Mouse (Mus musculus) forebrain, embryonic 15.5 days (tissue): ENCODE measurements around the gene Mdc1. TPM values are rescaled to one million over a fixed set of nuclear protein-coding genes. Genes with fewer than 3 reads are reported as not detected.
A peak's percentile ranks its signal among the peaks of the same experiment; 100 is the strongest.

Experiments used
- ATAC-seq: fragments of 200-750 bp; cut with Nextera tagmentation; replicated peaks from 2 replicates; pipeline ENCODE4 v1.8.0; 2017; ENCODE audit warnings: mild to moderate bottlenecking, moderate TSS enrichment, moderate library complexity
- H3K27ac ChIP-seq: fragments of 300-500 bp; sonication (generic); replicated peaks from 2 replicates; pipeline ENCODE4 v1.5.1; 2015; ENCODE audit warnings: mild to moderate bottlenecking, inconsistent platforms
- H3K27me3 ChIP-seq: fragments of 300-500 bp; sonication (generic); 2 replicates; pipeline ENCODE4 v1.6.1; 2015; ENCODE audit warnings: inconsistent platforms
- H3K36me3 ChIP-seq: fragments of 300-500 bp; sonication (generic); 2 replicates; pipeline ENCODE4 v1.6.1; 2015; ENCODE audit warnings: mild to moderate bottlenecking, inconsistent platforms
- H3K4me1 ChIP-seq: fragments of 300-500 bp; sonication (generic); 2 replicates; pipeline ENCODE4 v1.6.1; 2015; ENCODE audit warnings: inconsistent platforms
- H3K4me2 ChIP-seq: fragments of 300-500 bp; sonication (generic); replicated peaks from 2 replicates; pipeline ENCODE4 v1.6.1; 2015; ENCODE audit warnings: mild to moderate bottlenecking, inconsistent platforms
- H3K4me3 ChIP-seq: fragments of 300-500 bp; sonication (generic); 2 replicates; pipeline ENCODE4 v1.5.1; 2015; ENCODE audit warnings: mild to moderate bottlenecking, inconsistent platforms
- H3K9ac ChIP-seq: fragments of 300-500 bp; sonication (generic); replicated peaks from 2 replicates; pipeline ENCODE4 v1.6.1; 2015; ENCODE audit warnings: mild to moderate bottlenecking, inconsistent platforms
- H3K9me3 ChIP-seq: fragments of 300-500 bp; sonication (generic); 2 replicates; pipeline ENCODE4 v1.6.1; 2016; ENCODE audit warnings: inconsistent platforms
- WGBS: fragments of 180-500 bp; shearing (Covaris S2); methylation state at CpG from one replicate; pipeline ENCODE4 v1.1.7; 2015; ENCODE audit warnings: mixed read lengths; 5-methylcytosine and 5-hydroxymethylcytosine counted together
- polyA plus RNA-seq: library from polyadenylated mRNA; unstranded; fragments of >200 nt; fragmentation: Nextera tagmentation; extraction: Ambion mirVana; gene quantifications from 2 replicates; pipeline ENCODE4 v1.2.1, GENCODE M21; 2015

Gene Mdc1
- 11.7 TPM in 2 replicates for polyA plus RNA-seq

DNA sequence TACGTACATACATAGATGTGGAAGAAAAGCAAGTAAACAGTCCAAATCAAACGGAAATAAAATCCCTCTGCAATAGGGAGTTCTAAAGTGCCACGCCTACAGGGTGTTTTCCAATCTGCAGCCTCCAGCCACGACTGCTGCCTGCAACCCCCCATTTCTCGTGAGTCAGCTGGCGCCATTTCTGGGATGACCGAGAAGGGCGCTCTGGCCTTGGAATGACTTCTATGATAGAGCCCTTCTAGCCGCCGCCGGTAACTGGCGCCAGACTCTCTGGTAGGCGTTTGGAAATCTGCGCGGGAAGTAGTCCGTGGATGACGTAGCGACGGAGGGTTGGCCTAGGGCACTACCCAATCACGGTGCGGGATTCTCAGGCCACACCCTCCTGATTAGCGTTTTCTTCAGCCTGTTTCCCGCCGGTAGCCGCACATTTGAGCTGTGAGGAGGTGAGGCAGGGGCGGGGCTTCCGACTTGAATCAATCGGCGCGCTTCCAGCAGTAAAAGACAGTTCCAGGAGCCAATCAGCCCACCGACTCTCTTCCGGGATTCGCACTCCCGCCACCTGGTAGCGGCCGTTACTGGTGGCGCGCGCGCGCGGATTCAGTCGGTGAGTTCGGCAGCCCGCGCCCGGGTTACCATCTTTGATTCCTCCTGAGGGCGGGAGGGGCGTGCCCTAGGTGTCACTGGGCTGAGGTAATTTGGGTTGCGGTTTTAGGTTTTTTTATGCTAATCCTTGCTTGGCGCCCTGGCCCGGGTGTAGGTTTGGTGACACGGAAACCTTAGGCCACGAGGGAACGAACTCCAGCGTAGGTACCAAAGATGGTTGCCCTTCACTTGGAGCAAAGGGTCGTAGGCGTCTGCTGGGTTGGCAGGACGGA is at the start of gene Mdc1:
Gene Mdc1, plus strand, starts transcription at position 440 of the 875 bp plus-strand sequence.
- under 1% methylated on average over 59 of the region's 59 CpGs for WGBS
- ATAC-seq, result peak; percentile 90
- H3K4me1 ChIP-seq, result peaks cover 27% of the 10 kb centered on the region
- H3K4me2 ChIP-seq, result peak within 1 kb of the TSS; percentile 64
- H3K27ac ChIP-seq, result peak within 1 kb of the TSS; percentile 86
- no peaks in the 10 kb centered on the region for H3K9me3 ChIP-seq
- no peaks in the 10 kb centered on the region for H3K27me3 ChIP-seq
- peak within 1 kb of the TSS; percentile 76 for H3K4me3 ChIP-seq
- peak within 1 kb of the TSS; percentile 67 for H3K9ac ChIP-seq
- H3K36me3 ChIP-seq, result peaks cover 17% of the 10 kb centered on the region

- no peak for ATAC-seq
- Histone ChIP-seq H3K36me3 (no peaks in the 10 kb centered on the region), H3K4me3 (no peak overlapping the region), H3K4me2 (no peak overlapping the region), H3K9me3 (no peaks in the 10 kb centered on the region), H3K9ac (no peak overlapping the region), H3K4me1 (no peaks in the 10 kb centered on the region), H3K27ac (no peak overlapping the region), H3K27me3 (no peaks in the 10 kb centered on the region)
- WGBS, result 91% methylated on average over 2 of the region's 2 CpGs
Observed at GRCm38 (mm10) chr17:35792837-35793236, 48.5 kb upstream of the Mdc1 start.

DNA sequence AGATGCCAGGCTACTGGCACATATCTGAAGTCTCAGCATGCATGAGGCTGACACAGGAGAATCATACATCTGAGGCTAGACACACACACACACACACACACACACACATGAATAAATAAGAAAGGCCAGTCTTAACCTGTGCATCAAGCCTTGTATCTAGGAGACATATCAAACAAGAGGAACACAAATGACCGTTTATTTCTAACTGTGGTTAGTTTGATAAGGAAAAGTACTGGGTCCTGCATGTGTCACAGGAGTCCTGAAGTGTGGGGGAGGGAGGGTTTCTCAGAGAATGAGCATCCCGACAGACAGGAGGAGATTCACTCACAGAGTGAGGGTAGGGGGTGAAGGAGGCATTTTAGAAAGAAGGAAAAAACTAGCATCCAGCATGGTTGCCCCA is 46.2 kb upstream of the Mdc1 start:
- no peaks in the 10 kb centered on the region for H3K9me3 ChIP-seq
- H3K4me1 ChIP-seq, result no peaks in the 10 kb centered on the region
- H3K9ac ChIP-seq, result no peak overlapping the region
- H3K27me3 ChIP-seq, result no peaks in the 10 kb centered on the region
- H3K4me2 ChIP-seq, result no peak overlapping the region
- ATAC-seq, result no peak
- no peak overlapping the region for H3K4me3 ChIP-seq
- no peak overlapping the region for H3K27ac ChIP-seq
- H3K36me3 ChIP-seq, result no peaks in the 10 kb centered on the region
- WGBS, result 69% methylated on average over 2 of the region's 2 CpGs

GRCm38 (mm10) chr17:35795656-35796055 is 45.7 kb upstream of the Mdc1 start:
- Histone ChIP-seq H3K9me3 (no peaks in the 10 kb centered on the region), H3K4me3 (no peak overlapping the region), H3K36me3 (no peaks in the 10 kb centered on the region), H3K4me2 (no peak overlapping the region), H3K27me3 (no peaks in the 10 kb centered on the region), H3K4me1 (no peaks in the 10 kb centered on the region), H3K9ac (no peak overlapping the region), H3K27ac (no peak overlapping the region)
- WGBS, result 78% methylated on average over 6 of the region's 6 CpGs
- ATAC-seq, result no peak

DNA sequence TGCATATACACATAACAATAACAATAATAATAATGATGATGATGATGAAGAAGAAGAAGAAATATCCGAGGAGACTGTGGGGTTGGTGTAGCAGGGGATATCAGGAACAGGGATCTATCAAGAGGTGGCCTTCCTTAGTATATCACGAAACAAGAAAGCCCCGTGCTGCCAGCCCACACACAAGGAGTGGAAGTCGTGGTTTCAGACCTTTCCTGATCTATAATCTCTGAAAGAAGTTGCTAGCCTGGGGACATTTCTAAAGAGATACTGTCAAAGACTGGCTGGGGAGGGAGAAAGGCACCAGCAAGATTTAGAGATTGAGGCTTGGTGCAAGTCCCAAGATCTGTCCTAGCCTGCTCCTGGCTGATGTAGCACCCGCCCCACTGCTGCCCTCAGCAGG is 44.5 kb upstream of the Mdc1 start:
- no peaks in the 10 kb centered on the region for H3K36me3 ChIP-seq
- H3K27me3 ChIP-seq, result no peaks in the 10 kb centered on the region
- no peak for ATAC-seq
- no peak overlapping the region for H3K9ac ChIP-seq
- H3K27ac ChIP-seq, result no peak overlapping the region
- 68% methylated on average over 5 of the region's 5 CpGs for WGBS
- no peaks in the 10 kb centered on the region for H3K9me3 ChIP-seq
- no peaks in the 10 kb centered on the region for H3K4me1 ChIP-seq
- no peak overlapping the region for H3K4me3 ChIP-seq
- H3K4me2 ChIP-seq, result no peak overlapping the region

DNA sequence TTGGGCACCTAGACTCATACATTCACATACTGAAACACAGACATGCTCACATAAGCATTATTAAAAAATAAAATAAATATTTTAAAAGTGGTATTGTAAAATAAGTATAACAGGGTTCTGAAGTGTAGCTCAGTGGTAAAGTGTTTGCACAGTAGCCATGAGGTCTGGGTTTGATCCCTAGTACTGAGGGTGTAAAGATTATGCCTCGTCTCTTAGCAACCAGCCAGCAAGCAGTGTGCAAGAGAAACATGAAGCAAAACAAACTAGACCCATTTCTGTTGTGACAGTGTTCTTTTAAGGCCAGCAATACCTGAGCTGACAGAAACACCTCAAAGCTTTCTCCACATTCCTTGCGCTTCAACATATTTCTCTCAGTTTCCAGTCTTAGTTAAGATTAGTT is 40.4 kb upstream of the Mdc1 start:
- no peak for ATAC-seq

GRCm38 (mm10) chr17:35803020-35803419 is 38.3 kb upstream of the Mdc1 start:
- no peak overlapping the region for H3K4me2 ChIP-seq
- no peaks in the 10 kb centered on the region for H3K27me3 ChIP-seq
- 63% methylated on average over 6 of the region's 6 CpGs for whole genome bisulfite sequencing
- no peaks in the 10 kb centered on the region for H3K36me3 ChIP-seq
- H3K9me3 ChIP-seq, result no peaks in the 10 kb centered on the region
- H3K4me3 ChIP-seq, result no peak overlapping the region
- no peak overlapping the region for H3K9ac ChIP-seq
- no peak overlapping the region for H3K27ac ChIP-seq
- no peaks in the 10 kb centered on the region for H3K4me1 ChIP-seq
- no peak for ATAC-seq

More for the DNA sequence above, 40.4 kb upstream of the Mdc1 start:
- no peak overlapping the region for H3K9ac ChIP-seq
- H3K4me3 ChIP-seq, result no peak overlapping the region
- H3K9me3 ChIP-seq, result no peaks in the 10 kb centered on the region
- whole genome bisulfite sequencing, result 76% methylated on average over 2 of the region's 2 CpGs
- no peak overlapping the region for H3K4me2 ChIP-seq
- no peak overlapping the region for H3K27ac ChIP-seq
- no peaks in the 10 kb centered on the region for H3K36me3 ChIP-seq
- no peaks in the 10 kb centered on the region for H3K27me3 ChIP-seq
- H3K4me1 ChIP-seq, result no peaks in the 10 kb centered on the region

GRCm38 (mm10) chr17:35803858-35804399 is 37.4 kb upstream of the Mdc1 start:
- Histone ChIP-seq H3K27me3 (no peaks in the 10 kb centered on the region), H3K36me3 (no peaks in the 10 kb centered on the region), H3K9ac (no peak overlapping the region), H3K9me3 (no peaks in the 10 kb centered on the region), H3K4me3 (no peak overlapping the region), H3K27ac (no peak overlapping the region), H3K4me1 (no peaks in the 10 kb centered on the region), H3K4me2 (no peak overlapping the region)
- no peak for ATAC-seq
- WGBS, result 90% methylated on average over 4 of the region's 4 CpGs

DNA sequence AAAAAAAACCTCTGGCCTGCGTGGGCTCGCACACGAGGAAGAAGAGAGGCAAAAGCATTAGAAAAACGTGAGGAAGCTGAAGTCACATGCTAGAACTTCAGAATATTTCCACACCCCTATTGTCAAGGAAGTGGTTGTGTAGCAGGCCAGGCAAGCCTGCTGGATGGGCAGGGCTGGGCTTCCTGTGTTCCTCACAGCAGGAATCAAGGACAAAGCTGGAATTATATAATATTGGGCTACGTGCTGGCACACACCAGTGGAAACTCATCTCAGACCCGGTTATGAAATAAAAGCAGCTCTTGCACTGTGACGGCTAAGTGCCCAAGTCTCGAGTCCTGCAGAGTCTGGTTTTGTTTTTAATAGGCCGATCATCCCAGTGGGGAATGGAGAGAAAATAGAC is 33.2 kb upstream of the Mdc1 start:
- no peaks in the 10 kb centered on the region for H3K9me3 ChIP-seq
- no peak overlapping the region for H3K27ac ChIP-seq
- peaks cover 3% of the 10 kb centered on the region; the same call in 1 of the 2 replicates for H3K4me1 ChIP-seq
- ATAC-seq, result no peak
- no peaks in the 10 kb centered on the region for H3K27me3 ChIP-seq
- 77% methylated on average over 9 of the region's 9 CpGs for WGBS
- H3K4me3 ChIP-seq, result no peak overlapping the region
- H3K9ac ChIP-seq, result no peak overlapping the region
- H3K4me2 ChIP-seq, result no peak overlapping the region
- H3K36me3 ChIP-seq, result no peaks in the 10 kb centered on the region

DNA sequence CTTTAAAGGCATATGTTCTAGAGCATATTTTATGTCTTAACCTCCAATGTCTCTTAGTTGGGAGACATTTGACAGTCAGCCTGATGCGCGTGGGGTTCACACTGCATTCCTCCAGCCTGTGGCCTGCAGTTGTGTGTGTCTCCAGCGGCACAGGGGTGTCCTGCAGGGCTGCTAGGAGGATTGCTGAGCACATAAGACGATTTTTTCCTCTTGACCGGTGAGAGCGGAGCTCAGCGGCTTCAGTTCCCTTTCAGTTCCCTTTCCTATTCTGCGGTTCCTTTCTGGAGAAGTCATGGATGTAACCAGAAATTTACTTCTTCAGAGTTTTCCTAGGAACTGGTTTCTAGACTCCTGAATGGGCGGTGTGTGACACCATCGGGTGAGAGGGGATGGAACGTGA is 31.9 kb upstream of the Mdc1 start:
- Histone ChIP-seq H3K36me3 (no peaks in the 10 kb centered on the region), H3K4me2 (no peak overlapping the region), H3K27me3 (no peaks in the 10 kb centered on the region), H3K27ac (no peak overlapping the region), H3K9ac (no peak overlapping the region), H3K4me3 (no peak overlapping the region), H3K9me3 (no peaks in the 10 kb centered on the region), H3K4me1 (peaks cover 8% of the 10 kb centered on the region; the same call in 1 of the 2 replicates)
- WGBS, result 90% methylated on average over 11 of the region's 11 CpGs
- ATAC-seq, result no peak

- no peak overlapping the region for H3K9ac ChIP-seq
- no peaks in the 10 kb centered on the region for H3K36me3 ChIP-seq
- WGBS, result 80% methylated on average over 5 of the region's 5 CpGs
- no peaks in the 10 kb centered on the region for H3K27me3 ChIP-seq
- ATAC-seq, result no peak
- H3K4me3 ChIP-seq, result no peak overlapping the region
- no peak overlapping the region for H3K27ac ChIP-seq
- no peaks in the 10 kb centered on the region for H3K9me3 ChIP-seq
- no peak overlapping the region for H3K4me2 ChIP-seq
- peaks cover 8% of the 10 kb centered on the region; the same call in 1 of the 2 replicates for H3K4me1 ChIP-seq
Observed at GRCm38 (mm10) chr17:35810900-35811648, 30.2 kb upstream of the Mdc1 start.

DNA sequence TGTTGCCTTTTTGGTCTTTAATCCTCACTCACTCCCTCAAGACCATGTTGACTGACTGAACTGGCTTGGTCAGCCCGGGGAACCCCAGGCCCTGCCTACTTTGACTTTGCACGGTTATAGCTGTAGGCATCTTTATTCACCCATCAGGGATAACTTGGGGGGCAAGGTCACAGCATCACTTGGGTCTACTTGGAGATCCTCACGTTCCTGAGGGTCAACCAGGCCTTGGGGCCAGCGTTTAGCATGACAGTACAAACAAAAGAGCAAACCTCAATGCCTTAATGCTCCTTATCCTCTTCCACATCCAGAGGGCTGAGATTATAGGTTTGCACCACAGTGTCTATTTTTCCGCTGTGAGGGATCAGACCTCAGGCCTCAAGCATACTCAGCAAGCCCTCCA is 29.0 kb upstream of the Mdc1 start:
- no peak for ATAC-seq
- Histone ChIP-seq H3K27ac (no peak overlapping the region), H3K9ac (no peak overlapping the region), H3K27me3 (no peaks in the 10 kb centered on the region), H3K36me3 (no peaks in the 10 kb centered on the region), H3K4me2 (no peak overlapping the region), H3K4me3 (no peak overlapping the region), H3K4me1 (peaks cover 8% of the 10 kb centered on the region; the same call in 1 of the 2 replicates), H3K9me3 (no peaks in the 10 kb centered on the region)
- 69% methylated on average over 5 of the region's 5 CpGs for WGBS
